Mouse (Mus musculus) forebrain, postnatal 0 days (tissue): ENCODE results near the gene Mapkapk2. TPM values are rescaled to one million over a fixed set of nuclear protein-coding genes. Genes with fewer than 3 reads are reported as not detected.

Experiments
- ATAC-seq: fragments of 200-750 bp; cut with Nextera tagmentation; 2 replicates; pipeline ENCODE4 v1.8.0; 2017; ENCODE audit warnings: mild to moderate bottlenecking, moderate library complexity
- DNase-seq: peaks from one replicate; pipeline ENCODE4 v3.0.0-alpha.2; 2015
- H3K27ac ChIP-seq: fragments of 300-500 bp; sonication (generic); 2 replicates; pipeline ENCODE4 v1.5.1; 2014; ENCODE audit warnings: low read depth, mild to moderate bottlenecking, antibody characterized with exemption, low read length, moderate library complexity, mixed read lengths
- H3K27me3 ChIP-seq: fragments of 300-500 bp; sonication (generic); 2 replicates; pipeline ENCODE4 v1.6.1; 2014; ENCODE audit warnings: mild to moderate bottlenecking, low read length, mixed read lengths; ENCODE audit not compliant: insufficient read depth
- H3K36me3 ChIP-seq: fragments of 300-500 bp; sonication (generic); 2 replicates; pipeline ENCODE4 v1.6.1; 2014; ENCODE audit warnings: mild to moderate bottlenecking, moderate library complexity; ENCODE audit not compliant: insufficient read depth
- H3K4me1 ChIP-seq: fragments of 300-500 bp; sonication (generic); 2 replicates; pipeline ENCODE4 v1.6.1; 2014; ENCODE audit warnings: antibody characterized with exemption; ENCODE audit not compliant: insufficient read depth
- H3K4me2 ChIP-seq: fragments of 300-500 bp; sonication (generic); 2 replicates; pipeline ENCODE4 v1.6.1; 2014; ENCODE audit warnings: low read depth, mild to moderate bottlenecking, moderate library complexity
- H3K4me3 ChIP-seq: fragments of 300-500 bp; sonication (generic); 2 replicates; pipeline ENCODE4 v1.5.1; 2014; ENCODE audit warnings: low read depth, low read length, mixed read lengths
- H3K9ac ChIP-seq: fragments of 300-500 bp; sonication (generic); 2 replicates; pipeline ENCODE4 v1.6.1; 2014; ENCODE audit warnings: mild to moderate bottlenecking
- H3K9me3 ChIP-seq: fragments of 300-500 bp; sonication (generic); 2 replicates; pipeline ENCODE4 v1.6.1; 2016; ENCODE audit warnings: low read length
- CTCF ChIP-seq: sonication (generic); IDR thresholded peaks from 2 replicates; pipeline ENCODE4 v1.5.1; 2016; ENCODE audit warnings: antibody characterized with exemption, control low read depth, low read depth
- WGBS: fragments of 180-500 bp; shearing (Covaris S2); extraction: QIAGEN DNeasy Blood & Tissue Kit; methylation state at CpG from one replicate; pipeline ENCODE4 v1.1.7; 2014; 5-methylcytosine and 5-hydroxymethylcytosine counted together
- polyA plus RNA-seq: library from polyadenylated mRNA; unstranded; fragments of >200 nt; fragmentation: Nextera tagmentation; extraction: Ambion mirVana; gene quantifications from 2 replicates; pipeline ENCODE4 v1.2.1, GENCODE M21; 2015
- total RNA-seq: library from RNA; depleted of rRNA; stranded (reverse); fragments of >200 nt; gene quantifications from 2 replicates; pipeline ENCODE4 v1.2.3, GENCODE M21; 2014

Mapkapk2 gene
- total and polyA plus RNA-seq, 2 experiments from 2014 or later, result 18.3 to 57.3 TPM

DNA sequence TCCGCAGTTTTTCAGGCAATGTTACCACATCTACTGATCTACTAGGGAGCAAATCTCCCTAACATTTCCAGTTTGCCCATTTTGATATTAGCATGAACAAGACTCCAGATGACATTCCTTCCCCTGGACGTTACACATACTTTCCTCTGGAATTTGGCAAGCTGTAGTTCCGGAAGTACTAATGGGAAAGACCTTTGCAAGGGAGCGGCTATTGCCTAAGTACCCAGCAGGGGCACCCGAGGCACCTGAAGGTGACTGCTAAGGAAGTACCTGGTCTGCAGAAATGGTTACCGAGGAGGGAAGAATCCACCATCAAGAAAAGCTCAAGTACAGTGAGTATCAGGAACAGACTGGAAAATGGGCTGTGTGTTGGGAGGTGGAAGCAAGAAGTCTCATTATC lies 14.9 kb upstream of the Mapkapk2 start:
- Histone ChIP-seq H3K9me3 (no peaks in the 10 kb centered on the region), H3K4me2 (no peak overlapping the region), H3K36me3 (no peaks in the 10 kb centered on the region), H3K4me1 (0 out of 2 replicates have a peak, but pooled peaks cover 9% of the 10 kb centered on the region), H3K27ac (no peak overlapping the region), H3K9ac (no peak overlapping the region), H3K27me3 (no peaks in the 10 kb centered on the region), H3K4me3 (no peak overlapping the region)
- TF ChIP-seq CTCF, result peak; percentile 15; the same call in 1 of the 2 replicates
- DNase-seq (no peak), ATAC-seq (no peak)
- 44% methylated on average over 6 of the region's 6 CpGs for WGBS

- Histone ChIP-seq H3K4me3 (no peak overlapping the region), H3K9ac (no peak overlapping the region), H3K36me3 (no peaks in the 10 kb centered on the region), H3K9me3 (no peaks in the 10 kb centered on the region), H3K4me2 (no peak overlapping the region), H3K4me1 (no peaks in the 10 kb centered on the region), H3K27ac (no peak overlapping the region), H3K27me3 (no peaks in the 10 kb centered on the region)
- WGBS, result 73% methylated on average over 12 of the region's 12 CpGs
- ATAC-seq, result no peak
- no peak for DNase-seq
- no peak for TF ChIP-seq CTCF
Observed at GRCm38 (mm10) chr1:131110525-131111106, 13.0 kb upstream of the Mapkapk2 start.

DNA sequence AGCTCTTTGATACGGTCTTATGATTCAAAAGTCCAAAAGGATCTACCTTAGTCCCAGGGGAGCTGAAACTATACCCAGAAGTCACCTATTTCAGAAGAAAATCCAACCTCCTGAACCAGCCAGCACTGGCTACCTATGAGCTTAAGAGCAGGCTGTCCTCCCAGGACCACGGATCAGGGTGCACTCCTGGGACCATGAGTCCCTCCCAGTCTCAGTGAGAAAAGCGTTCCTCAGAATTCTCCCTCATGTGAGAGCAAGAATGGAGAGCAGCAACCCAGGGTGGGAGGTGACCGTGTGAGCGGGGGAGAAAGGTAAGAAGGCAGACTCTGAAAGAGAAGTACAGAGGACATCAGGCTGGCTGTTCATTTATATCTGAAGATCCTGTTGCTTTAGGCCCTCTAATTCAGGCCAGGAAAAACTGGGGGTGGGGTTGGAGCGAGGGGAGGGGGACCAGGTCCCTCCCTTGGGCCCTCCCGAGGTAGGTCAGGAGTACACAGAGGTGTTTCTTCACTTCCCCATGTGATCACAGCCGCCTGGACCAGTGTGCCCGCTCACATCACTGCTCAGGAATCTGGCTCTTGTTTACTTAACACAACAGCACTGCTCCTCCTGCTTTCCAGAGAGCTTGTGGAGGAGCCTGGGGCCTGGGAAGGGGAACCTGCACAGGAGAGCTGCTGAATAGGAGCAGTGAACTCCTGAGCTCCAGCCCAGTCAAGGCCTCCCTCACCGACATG lies 10.1 kb upstream of the Mapkapk2 start:
- no peak for TF ChIP-seq CTCF
- WGBS, result 70% methylated on average over 10 of the region's 10 CpGs
- no peak for ATAC-seq
- Histone ChIP-seq H3K27me3 (no peaks in the 10 kb centered on the region), H3K9me3 (no peaks in the 10 kb centered on the region), H3K4me3 (no peak overlapping the region), H3K4me1 (no peaks in the 10 kb centered on the region), H3K36me3 (no peaks in the 10 kb centered on the region), H3K4me2 (no peak overlapping the region), H3K9ac (no peak overlapping the region), H3K27ac (no peak overlapping the region)
- DNase-seq, result no peak

GRCm38 (mm10) chr1:131103776-131104424 lies 6.3 kb upstream of the Mapkapk2 start:
- H3K4me3 ChIP-seq, result no peak overlapping the region
- no peak overlapping the region for H3K27ac ChIP-seq
- H3K9ac ChIP-seq, result no peak overlapping the region
- WGBS, result 86% methylated on average over 10 of the region's 10 CpGs
- DNase-seq, result no peak
- no peaks in the 10 kb centered on the region for H3K9me3 ChIP-seq
- no peak for ATAC-seq
- H3K36me3 ChIP-seq, result no peaks in the 10 kb centered on the region
- H3K4me1 ChIP-seq, result no peaks in the 10 kb centered on the region
- TF ChIP-seq CTCF, result no peak
- H3K27me3 ChIP-seq, result no peaks in the 10 kb centered on the region
- H3K4me2 ChIP-seq, result no peak overlapping the region

DNA sequence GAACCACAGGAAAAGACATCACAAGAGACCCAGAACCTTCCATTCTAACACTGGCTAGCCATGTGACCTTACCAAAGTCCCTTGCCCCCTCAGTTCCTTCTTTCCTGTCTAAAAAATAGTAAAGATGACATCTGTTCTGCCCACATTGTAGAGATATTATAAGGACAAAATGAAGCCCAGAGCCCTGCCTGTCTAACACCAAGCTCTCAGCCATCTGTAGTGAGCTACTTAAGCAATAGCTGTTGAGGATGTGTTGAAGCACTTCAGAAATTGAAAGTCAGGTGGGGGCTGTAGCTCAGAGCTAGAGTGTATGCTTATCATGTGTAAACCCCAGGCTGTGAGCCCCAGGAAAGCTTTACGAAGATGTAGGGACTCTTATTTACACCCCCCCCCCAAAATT lies 3.2 kb upstream of the Mapkapk2 start:
- H3K27me3 ChIP-seq, result no peaks in the 10 kb centered on the region
- no peak for DNase-seq
- H3K27ac ChIP-seq, result no peak overlapping the region
- H3K36me3 ChIP-seq, result no peaks in the 10 kb centered on the region
- no peaks in the 10 kb centered on the region for H3K9me3 ChIP-seq
- no peak overlapping the region for H3K9ac ChIP-seq
- TF ChIP-seq CTCF, result no peak
- WGBS, result 63% methylated on average over 1 of the region's 1 CpGs
- no peak overlapping the region for H3K4me3 ChIP-seq
- ATAC-seq, result no peak
- H3K4me2 ChIP-seq, result no peak overlapping the region
- peaks cover 12% of the 10 kb centered on the region; the same call in 1 of the 2 replicates for H3K4me1 ChIP-seq

DNA sequence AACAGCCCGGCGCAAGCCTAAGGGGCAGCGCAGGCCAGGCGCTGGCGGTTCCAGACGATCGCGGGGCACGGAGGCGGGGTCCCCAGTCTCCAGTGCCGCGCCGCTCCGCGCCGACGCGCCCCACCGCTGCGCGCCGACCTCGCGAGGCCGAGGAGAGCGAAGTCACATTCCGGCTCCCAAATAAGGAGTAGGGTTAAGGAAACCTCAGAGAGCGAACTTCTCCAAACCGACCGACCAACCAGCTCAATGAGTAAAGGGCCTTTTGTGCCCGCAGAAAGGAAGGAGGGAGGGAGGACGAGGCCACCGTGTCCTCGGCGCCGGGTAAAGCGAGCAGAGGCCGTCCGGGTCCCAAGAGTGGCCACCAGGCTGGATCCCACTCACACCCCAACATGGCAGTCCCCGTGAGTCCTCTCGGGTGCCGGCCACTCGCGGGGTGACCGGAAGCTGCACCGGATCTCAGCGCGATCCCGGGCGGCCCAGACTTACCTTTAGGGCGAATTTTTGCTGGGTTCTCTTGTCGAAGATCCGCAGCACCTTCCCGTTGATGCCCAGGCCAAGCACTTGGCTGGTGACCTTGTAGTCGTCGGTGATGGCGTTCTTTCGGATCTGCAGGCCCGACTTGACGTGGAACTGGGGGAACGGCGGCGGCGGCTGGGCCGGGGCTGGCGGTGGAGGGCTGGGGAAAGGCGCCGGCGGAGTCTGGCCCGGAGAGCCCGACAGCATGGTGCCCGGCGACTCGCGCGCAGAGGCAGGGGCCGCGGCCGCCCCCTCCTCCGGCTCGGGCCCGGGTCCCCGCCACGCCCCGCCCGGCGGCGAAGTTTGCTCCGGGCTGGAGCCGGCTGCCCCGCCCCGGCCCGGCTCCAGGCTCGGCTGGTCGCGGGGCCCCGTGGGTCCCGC lies 575 bp downstream of the Mapkapk2 start:
- H3K4me2 ChIP-seq, result peak overlapping the region; percentile 78
- no peaks in the 10 kb centered on the region for H3K27me3 ChIP-seq
- no peaks in the 10 kb centered on the region for H3K36me3 ChIP-seq
- WGBS, result 1% methylated on average over 98 of the region's 98 CpGs
- peak overlapping the region; percentile 94 for H3K4me3 ChIP-seq
- H3K4me1 ChIP-seq, result peaks cover 15% of the 10 kb centered on the region; the same call in 1 of the 2 replicates
- peak overlapping the region; percentile 62 for H3K9ac ChIP-seq
- DNase-seq (peak; percentile 65), ATAC-seq (peak; percentile 70)
- peak overlapping the region; percentile 76 for H3K27ac ChIP-seq
- no peak for TF ChIP-seq CTCF
- no peaks in the 10 kb centered on the region for H3K9me3 ChIP-seq
